Mouse (Mus musculus) G1E (cell line): ENCODE data around the gene Klhl25.

Source experiments
- CTCF ChIP-seq: IDR thresholded peaks from 2 replicates; pipeline ENCODE4 v1.5.1; 2012; ENCODE audit warnings: low read depth, low read length, inconsistent platforms, mixed read lengths
- GATA1 ChIP-seq: IDR thresholded peaks from 2 replicates; pipeline ENCODE4 v1.6.1; 2012; ENCODE audit warnings: borderline replicate concordance, low read length, inconsistent platforms, mixed read lengths
- GATA2 ChIP-seq: IDR thresholded peaks from 2 replicates; pipeline ENCODE4 v1.6.1; 2012; ENCODE audit warnings: low read depth, low read length, inconsistent platforms, borderline replicate concordance
- POLR2AphosphoS5 ChIP-seq: IDR thresholded peaks from 2 replicates; pipeline ENCODE4 v1.6.1; 2012; ENCODE audit warnings: low read depth, low read length, inconsistent platforms; ENCODE audit not compliant: insufficient replicate concordance
- TAL1 ChIP-seq: conservative IDR thresholded peaks from 2 replicates; pipeline ENCODE4 v1.6.1; 2012; ENCODE audit warnings: low read depth, low read length, inconsistent platforms, mixed read lengths

GRCm38 (mm10) chr7:75842306-75842705, 5.8 kb upstream of the Klhl25 start:
- TF ChIP-seq CTCF: no peak
- TF ChIP-seq TAL1: no peak
- TF ChIP-seq GATA1: no peak
- TF ChIP-seq GATA2: no peak
- TF ChIP-seq POLR2AphosphoS5: no peak
